Mouse (Mus musculus) heart, postnatal 0 days (tissue): ENCODE data around the gene Tnp1. TPM values are rescaled to one million over a fixed set of nuclear protein-coding genes. Genes with fewer than 3 reads are reported as not detected.

ENCODE experiments used
- ATAC-seq: fragments of 200-750 bp; cut with Nextera tagmentation; 2 replicates; pipeline ENCODE4 v1.8.0; 2017; ENCODE audit warnings: low read depth, moderate number of reproducible peaks, moderate library complexity; ENCODE audit not compliant: insufficient read depth
- DNase-seq: peaks from one replicate; pipeline ENCODE4 v3.0.0-alpha.2; 2016; ENCODE audit warnings: low spot score
- H3K27ac ChIP-seq: fragments of 300-500 bp; sonication (generic); 2 replicates; pipeline ENCODE4 v1.5.1; 2014; ENCODE audit warnings: low read depth, mild to moderate bottlenecking
- H3K27me3 ChIP-seq: fragments of 300-500 bp; sonication (generic); 2 replicates; pipeline ENCODE4 v1.6.1; 2014; ENCODE audit warnings: low read length, mixed read lengths; ENCODE audit not compliant: control insufficient read depth, insufficient read depth
- H3K36me3 ChIP-seq: fragments of 300-500 bp; sonication (generic); replicated peaks from 2 replicates; pipeline ENCODE4 v1.6.1; 2014; ENCODE audit warnings: low read length, mixed read lengths; ENCODE audit not compliant: control insufficient read depth, insufficient read depth
- H3K4me1 ChIP-seq: fragments of 300-500 bp; sonication (generic); 2 replicates; pipeline ENCODE4 v1.6.1; 2014; ENCODE audit warnings: antibody characterized with exemption; ENCODE audit not compliant: control insufficient read depth, insufficient read depth
- H3K4me2 ChIP-seq: fragments of 300-500 bp; sonication (generic); 2 replicates; pipeline ENCODE4 v1.6.1; 2014; ENCODE audit warnings: low read depth, mild to moderate bottlenecking, low read length, moderate library complexity
- H3K4me3 ChIP-seq: fragments of 300-500 bp; sonication (generic); 2 replicates; pipeline ENCODE4 v1.5.1; 2014; ENCODE audit warnings: low read depth, low read length
- H3K9ac ChIP-seq: fragments of 300-500 bp; sonication (generic); replicated peaks from 2 replicates; pipeline ENCODE4 v1.6.1; 2014; ENCODE audit warnings: low read depth, low read length, mixed read lengths
- H3K9me3 ChIP-seq: fragments of 300-500 bp; sonication (generic); replicated peaks from 2 replicates; pipeline ENCODE4 v1.6.1; 2016; ENCODE audit warnings: low read length; ENCODE audit not compliant: control insufficient read depth
- CTCF ChIP-seq: IDR thresholded peaks from 2 replicates; pipeline ENCODE4 v1.5.1; 2016; ENCODE audit warnings: antibody characterized with exemption, control low read depth, low read depth
- EP300 ChIP-seq: IDR thresholded peaks from 2 replicates; pipeline ENCODE4 v1.6.1; 2016; ENCODE audit warnings: antibody characterized with exemption, low read depth
- WGBS: fragments of 180-500 bp; shearing (Covaris S2); extraction: QIAGEN DNeasy Blood & Tissue Kit; methylation state at CpG from one replicate; pipeline ENCODE4 v1.1.7; 2014; 5-methylcytosine and 5-hydroxymethylcytosine counted together
- polyA plus RNA-seq: library from polyadenylated mRNA; unstranded; fragments of >200 nt; fragmentation: Nextera tagmentation; extraction: Ambion mirVana; gene quantifications from 2 replicates; pipeline ENCODE4 v1.2.1, GENCODE M21; 2015
- total RNA-seq: library from RNA; depleted of rRNA; stranded (reverse); fragments of >200 nt; gene quantifications from 2 replicates; pipeline ENCODE4 v1.2.3, GENCODE M21; 2014; ENCODE audit warnings: low replicate concordance

The Tnp1 gene
- total and polyA plus RNA-seq, 2 experiments from 2014 or later: not detected

DNA sequence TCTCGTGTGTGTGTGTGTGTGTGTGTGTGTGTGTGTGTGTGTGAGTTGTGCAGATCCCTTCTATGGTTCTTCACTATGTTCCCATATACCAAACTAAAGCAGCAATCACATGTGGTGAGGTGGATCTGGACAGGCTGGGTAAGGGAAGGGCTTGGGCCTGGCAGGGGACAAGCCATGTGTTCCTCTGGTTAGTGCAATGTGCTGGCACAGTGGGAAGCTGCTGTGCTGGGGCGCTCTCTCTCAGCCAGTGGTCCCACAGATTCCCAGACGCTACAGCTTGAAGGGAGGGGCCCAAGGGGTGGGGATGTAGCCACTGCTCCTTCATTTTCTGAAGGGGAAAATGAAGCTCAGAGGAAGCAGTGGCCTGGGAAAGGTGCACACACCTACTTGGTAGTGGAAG lies 40.1 kb upstream of the Tnp1 start:
- H3K4me3 ChIP-seq: no peak overlapping the region
- no peak for DNase-seq
- H3K9me3 ChIP-seq: no peaks in the 10 kb centered on the region

DNA sequence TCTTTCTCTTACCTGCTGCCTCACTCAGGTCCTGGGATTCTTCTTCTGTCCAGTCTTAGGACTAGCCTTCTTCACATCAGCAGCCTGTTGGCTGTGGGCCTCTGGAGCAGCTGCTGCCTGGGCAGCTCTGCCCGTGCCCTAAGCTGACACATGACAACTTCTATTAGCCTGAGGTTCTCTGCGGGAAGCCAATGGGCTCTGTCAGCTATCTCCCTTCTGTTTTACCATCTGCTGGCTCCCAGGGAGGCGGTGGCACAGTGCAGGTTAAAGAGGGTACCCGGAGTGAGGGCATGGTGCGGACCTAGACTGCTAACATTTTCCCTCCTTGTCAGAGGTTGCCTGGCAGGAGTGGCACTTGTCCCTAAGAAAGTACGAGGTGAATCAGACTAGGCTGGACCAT lies 39.5 kb upstream of the Tnp1 start:
- H3K9me3 ChIP-seq: no peaks in the 10 kb centered on the region
- ATAC-seq (no peak), DNase-seq (no peak)
- 73% methylated on average over 6 of the region's 6 CpGs for WGBS
- no peak overlapping the region for H3K4me3 ChIP-seq
- no peak overlapping the region for H3K4me2 ChIP-seq
- no peak overlapping the region for H3K9ac ChIP-seq
- TF ChIP-seq EP300: no peak
- TF ChIP-seq CTCF: no peak
- no peaks in the 10 kb centered on the region for H3K4me1 ChIP-seq
- no peak overlapping the region for H3K27ac ChIP-seq
- no peaks in the 10 kb centered on the region for H3K36me3 ChIP-seq
- no peaks in the 10 kb centered on the region for H3K27me3 ChIP-seq

More for the DNA sequence above, 40.1 kb upstream of the Tnp1 start:
- WGBS: 48% methylated on average over 3 of the region's 3 CpGs
- Histone ChIP-seq H3K4me2 (no peak overlapping the region), H3K9ac (no peak overlapping the region), H3K36me3 (no peaks in the 10 kb centered on the region), H3K27me3 (no peaks in the 10 kb centered on the region), H3K27ac (no peak overlapping the region), H3K4me1 (no peaks in the 10 kb centered on the region)
- TF ChIP-seq CTCF (no peak), EP300 (no peak)
- no peak for ATAC-seq

- no peak for DNase-seq
- Histone ChIP-seq H3K9ac (no peak overlapping the region), H3K9me3 (no peaks in the 10 kb centered on the region), H3K4me3 (no peak overlapping the region), H3K4me1 (no peaks in the 10 kb centered on the region), H3K27me3 (no peaks in the 10 kb centered on the region), H3K4me2 (no peak overlapping the region), H3K36me3 (no peaks in the 10 kb centered on the region), H3K27ac (no peak overlapping the region)
- 65% methylated on average over 9 of the region's 9 CpGs for WGBS
- no peak for ATAC-seq
- no peak for TF ChIP-seq CTCF
- no peak for TF ChIP-seq EP300
Observed at GRCm38 (mm10) chr1:73053545-73054326, 38.0 kb upstream of the Tnp1 start.

DNA sequence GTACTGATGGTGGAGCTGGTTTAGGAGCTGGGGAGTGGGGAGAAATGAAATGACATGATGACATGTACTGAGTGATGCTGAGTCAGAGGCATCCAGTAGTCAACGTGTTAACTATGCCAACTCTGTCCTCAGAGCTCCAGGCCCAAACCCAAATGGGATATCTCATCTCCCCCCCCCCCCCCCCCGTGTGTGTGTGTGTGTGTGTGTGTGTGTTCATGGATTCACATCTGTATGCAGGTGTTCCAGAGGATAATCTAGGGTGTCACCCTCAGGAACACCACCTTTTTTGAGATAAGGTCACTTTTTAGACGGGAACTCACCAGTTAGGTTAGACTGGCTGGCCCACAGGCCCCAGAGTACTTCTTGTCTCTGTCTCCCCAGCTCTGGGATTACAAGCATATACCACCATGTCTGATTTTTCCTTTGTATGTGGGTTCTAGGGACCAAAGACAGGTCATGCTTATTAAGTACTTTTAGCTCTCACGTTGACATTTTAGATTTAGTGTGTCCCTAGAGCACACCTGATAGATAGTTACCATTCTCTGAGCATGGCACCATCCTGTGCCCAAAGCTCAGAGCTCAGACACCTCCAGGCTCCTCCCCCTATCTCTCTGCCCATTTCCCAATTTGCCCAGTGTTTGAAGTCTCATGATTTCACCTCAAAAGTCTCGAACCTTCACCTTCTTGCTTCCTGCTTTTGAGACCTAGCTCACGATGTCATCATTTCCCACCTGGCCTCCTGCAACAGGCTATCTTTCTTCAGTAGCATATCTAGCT lies 31.4 kb upstream of the Tnp1 start:
- Histone ChIP-seq H3K36me3 (no peaks in the 10 kb centered on the region), H3K4me3 (no peak overlapping the region), H3K9ac (no peak overlapping the region), H3K4me2 (no peak overlapping the region), H3K9me3 (no peaks in the 10 kb centered on the region), H3K4me1 (peaks cover 4% of the 10 kb centered on the region; the same call in 1 of the 2 replicates), H3K27me3 (no peaks in the 10 kb centered on the region), H3K27ac (no peak overlapping the region)
- TF ChIP-seq EP300 (no peak), CTCF (no peak)
- no peak for DNase-seq
- ATAC-seq: no peak
- 78% methylated on average over 5 of the region's 6 CpGs for WGBS

GRCm38 (mm10) chr1:73045948-73046685 lies 30.4 kb upstream of the Tnp1 start:
- 60% methylated on average over 9 of the region's 9 CpGs for WGBS
- Histone ChIP-seq H3K27me3 (no peaks in the 10 kb centered on the region), H3K9me3 (no peaks in the 10 kb centered on the region), H3K27ac (no peak overlapping the region), H3K4me1 (peaks cover 4% of the 10 kb centered on the region; the same call in 1 of the 2 replicates), H3K4me3 (no peak overlapping the region), H3K36me3 (no peaks in the 10 kb centered on the region), H3K4me2 (no peak overlapping the region), H3K9ac (no peak overlapping the region)
- DNase-seq (no peak), ATAC-seq (no peak)
- no peak for TF ChIP-seq EP300
- no peak for TF ChIP-seq CTCF
